Mouse (Mus musculus): Measurements from ENCODE around the gene Ttyh2.
"Not testable (repeated sequence)": the region's sequence is repeated elsewhere in the genome, so short reads cannot be mapped to it uniquely, and the experiment has no call there.

Ttyh2 gene

DNA sequence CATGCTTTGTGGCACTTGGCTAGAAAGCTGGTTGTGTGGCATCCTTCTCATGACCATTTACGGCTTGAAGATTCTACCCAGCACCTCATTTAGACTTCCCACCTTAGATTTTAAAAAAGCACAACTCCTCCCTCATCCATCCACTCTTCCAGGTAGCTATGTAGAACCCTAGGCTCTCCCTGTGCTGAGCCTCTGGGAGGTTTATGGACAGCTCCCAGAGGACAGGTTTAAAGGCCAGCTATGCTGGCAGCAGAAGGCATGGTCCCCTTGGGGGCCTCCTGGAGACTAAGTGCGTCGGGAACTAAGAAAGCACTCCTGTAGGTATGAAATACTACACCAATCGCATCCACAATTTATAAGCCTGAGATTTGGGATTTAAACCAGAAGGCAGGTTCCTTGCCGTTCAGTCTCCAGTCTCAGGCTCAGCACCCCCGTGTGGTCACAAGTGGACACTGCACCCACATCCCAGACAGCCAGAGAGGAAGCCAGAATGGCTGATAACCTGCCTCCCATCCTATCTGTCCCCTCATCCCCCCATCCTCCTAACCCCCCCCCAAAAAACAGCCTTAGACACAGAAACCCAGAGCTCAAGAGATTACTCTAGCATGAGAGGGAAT, 12.4 kb upstream of the Ttyh2 start:
- DNase-seq = peak; percentile 56

DNA sequence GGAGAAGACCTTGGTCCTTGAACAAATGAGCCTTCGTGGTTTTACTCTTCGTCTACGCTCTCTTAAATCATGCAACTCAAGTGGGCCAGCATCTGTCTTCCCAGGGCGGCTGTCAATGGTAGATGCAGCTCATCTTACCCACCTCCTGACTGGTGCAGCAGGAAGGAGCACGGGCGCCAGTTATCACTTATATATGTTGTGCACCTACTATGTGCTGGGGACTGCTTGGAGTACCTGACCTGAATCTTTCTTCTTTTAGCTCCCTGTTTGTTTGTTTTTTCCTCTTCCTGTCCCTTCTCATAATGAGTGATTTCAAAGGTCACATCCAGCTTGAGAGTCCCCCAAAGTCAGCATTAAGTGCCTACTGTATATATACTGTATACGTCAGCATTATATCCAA, 11.1 kb upstream of the Ttyh2 start:
- no peak for DNase-seq

- DNase-seq = no peak
Observed at GRCm38 (mm10) chr11:114665463-114665862, 9.8 kb upstream of the Ttyh2 start.

- DNase-seq = no peak
Observed at GRCm38 (mm10) chr11:114666786-114667185, 8.4 kb upstream of the Ttyh2 start.

DNA sequence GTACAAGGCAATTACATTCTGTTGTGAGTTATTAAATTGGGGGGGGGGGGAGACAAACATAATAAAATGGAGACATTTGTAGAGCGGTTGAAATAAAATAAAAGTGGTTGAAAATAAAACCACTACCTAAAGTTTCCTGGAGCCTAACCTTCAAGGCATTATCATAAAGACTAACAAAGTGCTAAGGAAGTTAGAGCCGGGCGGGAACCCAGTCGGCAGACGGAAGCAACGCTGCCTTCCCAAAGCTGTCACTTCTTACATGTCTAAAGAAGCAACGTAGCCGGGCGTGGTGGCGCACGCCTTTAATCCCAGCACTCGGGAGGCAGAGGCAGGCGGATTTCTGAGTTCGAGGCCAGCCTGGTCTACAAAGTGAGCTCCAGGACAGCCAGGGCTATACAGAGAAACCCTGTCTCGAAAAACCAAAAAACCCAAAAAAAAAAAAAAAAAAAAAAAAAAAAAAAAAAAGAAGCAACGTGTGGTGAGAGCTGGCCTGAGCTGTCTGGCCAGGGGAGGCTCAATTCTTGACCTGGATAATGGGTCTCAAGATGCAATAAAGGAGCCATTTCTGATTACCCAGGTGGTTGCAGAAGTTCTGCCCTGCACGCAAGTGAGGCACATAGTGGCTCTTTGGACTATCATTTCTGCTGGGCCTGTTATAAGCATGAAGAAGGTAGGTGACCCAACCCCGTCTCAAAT, 7.8 kb upstream of the Ttyh2 start:
- DNase-seq = no peak

DNA sequence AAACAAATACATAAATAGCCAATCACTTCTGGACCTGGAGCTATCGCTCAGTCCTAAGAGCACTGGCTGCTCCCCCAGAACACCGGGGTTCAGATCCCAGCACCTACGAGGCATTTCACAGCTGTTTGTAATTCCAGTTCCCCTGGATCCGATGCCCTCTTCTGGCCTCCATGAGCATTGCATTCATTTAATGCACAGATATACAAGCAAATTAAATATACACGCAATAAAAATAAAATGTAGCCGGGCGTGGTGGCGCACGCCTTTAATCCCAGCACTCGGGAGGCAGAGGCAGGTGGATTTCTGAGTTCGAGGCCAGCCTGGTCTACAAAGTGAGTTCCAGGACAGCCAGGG, 7.3 kb upstream of the Ttyh2 start:
- DNase-seq = not testable (repeated sequence)

DNA sequence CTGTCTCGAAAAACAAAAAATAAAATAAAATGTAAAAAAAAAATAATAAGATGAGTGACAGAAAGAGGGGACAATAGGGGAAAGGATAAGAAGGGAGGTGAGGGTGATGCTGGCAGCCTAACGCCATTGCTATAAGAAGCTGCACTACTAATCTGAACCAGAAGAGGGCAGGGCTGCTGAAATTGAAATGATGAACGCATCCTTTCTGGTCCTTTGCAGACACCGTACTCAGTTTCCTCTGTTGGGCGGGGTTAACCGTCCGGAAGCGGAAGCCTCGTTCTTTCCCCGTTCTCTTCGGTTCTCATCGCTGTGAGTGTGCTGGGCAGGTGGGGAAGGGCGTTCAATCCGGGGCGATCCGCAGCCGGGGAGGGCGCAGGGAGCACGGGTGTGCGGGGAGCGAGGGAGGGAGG, 6.9 kb upstream of the Ttyh2 start, which contains the start of gene Rpl38:
Rpl38 (plus strand) TSS at position 224 of the 410 bp plus-strand sequence.
- DNase-seq = peak; percentile 95

DNA sequence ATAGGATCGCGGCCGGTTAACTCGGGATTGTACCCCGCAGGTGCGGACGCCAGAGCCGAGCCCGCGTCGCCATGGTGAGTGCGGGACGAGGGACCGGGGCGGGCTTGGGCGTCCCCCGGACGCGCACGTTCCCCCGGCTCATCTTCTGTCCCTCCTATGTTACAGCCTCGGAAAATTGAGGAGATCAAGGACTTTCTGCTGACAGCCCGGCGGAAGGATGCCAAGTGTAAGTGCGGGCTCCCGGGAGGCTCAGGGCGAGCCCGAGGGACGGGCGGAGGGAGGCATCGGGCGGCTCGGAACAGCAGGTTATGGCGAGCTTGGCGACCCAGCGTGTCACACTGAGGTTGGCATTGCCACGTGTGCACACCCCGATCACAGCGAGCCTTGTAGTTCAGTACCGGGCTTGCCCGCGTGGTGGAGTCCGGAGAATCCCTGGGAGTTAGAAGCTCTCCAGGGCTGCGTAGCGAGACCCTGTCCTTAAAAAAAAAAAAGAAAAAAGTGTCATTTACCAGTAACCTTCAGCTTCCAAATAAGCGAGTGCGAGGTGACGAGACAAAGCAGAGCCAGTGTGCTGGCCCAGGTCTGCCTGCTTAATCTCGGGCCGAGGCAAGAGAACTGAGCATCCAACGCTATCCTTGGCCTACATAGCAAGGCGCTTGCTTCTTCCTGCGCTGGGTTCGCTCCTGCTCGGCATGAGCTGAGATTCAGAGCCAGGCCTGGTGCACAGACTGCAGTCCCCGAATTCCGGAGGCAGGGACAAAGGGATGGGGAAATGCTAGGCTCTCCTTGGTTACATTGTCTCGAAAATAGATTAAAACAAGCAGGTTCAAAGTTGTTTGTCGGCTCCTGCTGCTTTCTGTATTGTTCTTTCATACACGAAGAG, 6.2 kb upstream of the Ttyh2 start:
- peak; percentile 79 for DNase-seq

- DNase-seq = no peak
Observed at GRCm38 (mm10) chr11:114669651-114670168, 5.5 kb upstream of the Ttyh2 start.

DNA sequence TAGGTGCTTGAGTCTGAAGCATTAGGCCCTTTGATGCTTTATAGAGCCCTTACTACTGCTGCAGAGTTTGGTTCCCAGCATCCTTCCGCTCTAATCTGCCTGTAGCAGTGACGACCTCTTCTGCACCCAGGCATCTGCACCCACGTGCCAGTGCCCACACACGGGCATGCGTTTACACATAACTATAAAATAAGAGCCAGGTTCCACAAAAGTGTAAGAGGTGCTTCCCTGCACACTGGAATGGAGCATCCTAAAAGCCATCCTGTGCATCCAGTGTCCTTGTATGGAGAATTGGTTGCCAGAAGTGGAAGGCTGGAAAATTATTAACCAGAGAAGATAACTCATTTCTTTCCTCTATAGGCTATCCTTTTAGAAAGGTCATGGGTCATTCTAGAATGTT, 4.1 kb upstream of the Ttyh2 start:
- no peak for DNase-seq

- DNase-seq = peak; percentile 34
Observed at GRCm38 (mm10) chr11:114672794-114673718, 2.2 kb upstream of the Ttyh2 start.

DNA sequence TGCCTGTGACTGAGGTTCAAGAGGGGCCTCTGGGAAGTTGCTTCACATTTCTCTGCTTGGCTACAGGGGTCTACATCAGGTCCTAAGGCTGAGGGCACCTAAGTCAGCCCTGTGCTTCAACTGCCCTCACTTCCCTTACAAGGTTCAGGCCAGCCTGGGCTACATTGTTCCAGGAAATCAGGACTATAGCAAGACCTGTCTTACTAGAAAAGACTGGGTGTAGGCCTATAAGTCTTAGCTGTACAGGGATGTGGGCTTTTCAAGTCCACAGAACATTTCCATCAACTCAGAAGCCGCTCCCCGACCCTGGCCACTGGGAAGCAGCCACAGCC, 1.5 kb upstream of the Ttyh2 start:
- DNase-seq = no peak

DNA sequence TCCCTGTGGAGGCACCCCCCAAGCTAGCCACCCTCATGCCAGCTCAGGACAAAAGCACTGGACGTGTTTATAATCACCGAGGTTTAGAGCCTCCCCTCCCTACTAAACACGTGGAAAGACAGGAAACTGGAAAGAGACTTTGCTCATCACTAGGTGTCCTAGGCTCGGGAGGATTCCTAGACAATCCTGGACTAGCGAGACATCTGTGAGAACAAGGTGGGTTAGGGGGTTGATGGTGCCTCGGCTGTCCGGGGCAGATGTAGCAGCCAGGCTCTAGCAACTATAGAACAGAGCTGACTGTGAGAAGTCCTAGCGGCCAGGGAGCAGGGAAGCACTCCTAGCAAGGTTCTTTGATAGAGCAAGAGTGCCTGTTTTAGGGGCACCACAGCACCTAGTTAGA, 1.1 kb upstream of the Ttyh2 start:
- no peak for DNase-seq

DNA sequence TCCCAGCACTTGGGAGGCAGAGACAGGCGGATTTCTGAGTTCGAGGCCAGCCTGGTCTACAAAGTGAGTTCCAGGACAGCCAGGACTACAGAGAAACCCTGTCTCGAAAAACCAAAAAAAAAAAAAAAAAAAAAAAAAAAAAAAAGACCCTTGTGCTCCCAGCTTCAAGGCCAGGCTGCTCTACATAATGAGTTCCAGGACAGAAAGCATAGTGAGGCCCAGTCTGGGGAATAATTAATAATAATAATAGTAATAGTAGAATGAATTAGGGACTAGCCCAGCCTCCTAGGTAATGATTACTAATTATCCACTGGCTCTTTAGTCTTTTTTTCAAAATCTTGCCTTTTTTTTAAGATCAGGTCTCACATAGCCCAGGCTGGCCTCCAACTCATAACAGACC, 435 bp upstream of the Ttyh2 start:
- DNase-seq = not testable (repeated sequence)

GRCm38 (mm10) chr11:114675826-114676401, 683 bp downstream of the Ttyh2 start:
- peak; percentile 51 for DNase-seq

DNA sequence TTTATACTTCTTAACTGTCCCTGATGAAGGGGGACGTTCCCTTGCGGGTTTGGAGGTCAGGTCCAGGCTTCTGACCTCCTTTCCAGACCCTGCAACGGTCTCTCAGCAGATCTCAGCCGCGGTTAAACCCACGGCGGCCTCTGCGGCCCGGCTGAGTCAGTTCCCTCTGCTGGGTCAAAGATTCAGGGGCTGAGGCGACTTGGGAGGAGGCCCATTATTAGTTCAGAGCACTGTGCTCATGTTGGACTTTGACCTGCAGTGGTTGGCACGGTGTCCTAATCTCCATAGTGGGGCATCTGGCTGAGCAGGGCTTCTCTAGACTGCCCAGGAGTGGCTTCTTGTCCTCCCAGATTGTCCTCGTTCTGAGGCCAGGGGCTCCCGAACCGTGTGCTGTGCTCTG, 1.2 kb downstream of the Ttyh2 start:
- no peak for DNase-seq

DNA sequence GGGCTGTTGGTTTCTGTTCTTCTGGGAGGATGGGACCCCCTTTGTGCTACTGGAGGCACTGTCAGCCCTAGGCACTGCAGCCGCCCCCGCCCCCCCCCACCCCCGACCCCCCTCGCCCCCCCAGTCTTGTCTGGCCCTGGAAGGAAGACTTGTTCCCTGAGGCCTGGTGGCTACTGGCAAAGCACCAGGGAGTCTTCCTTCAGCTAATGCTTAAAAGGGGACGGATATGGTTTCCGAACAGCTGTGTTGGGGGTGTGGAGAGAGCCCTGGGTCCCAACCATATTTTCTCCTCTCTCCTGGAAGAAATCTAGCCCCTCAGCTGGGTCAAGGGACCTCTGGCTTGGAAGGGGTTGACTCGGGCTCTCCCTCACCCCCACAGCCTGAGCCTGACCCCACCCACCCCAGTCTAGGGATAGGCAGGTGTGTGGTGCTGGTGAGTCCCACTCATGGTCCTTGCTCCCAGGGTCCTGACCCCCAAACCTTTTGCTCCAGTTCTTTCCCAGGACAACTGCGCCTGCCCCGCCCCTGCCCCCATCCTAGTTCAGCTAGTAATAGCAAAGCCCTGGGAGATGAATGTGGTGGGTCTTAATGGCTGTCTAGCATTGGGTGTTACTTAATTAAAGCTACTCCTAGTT, 1.8 kb downstream of the Ttyh2 start:
- no peak for DNase-seq

- DNase-seq = no peak
Observed at GRCm38 (mm10) chr11:114679582-114679981, 4.4 kb downstream of the Ttyh2 start.

- no peak for DNase-seq
Observed at GRCm38 (mm10) chr11:114680291-114680690, 5.1 kb downstream of the Ttyh2 start.

DNA sequence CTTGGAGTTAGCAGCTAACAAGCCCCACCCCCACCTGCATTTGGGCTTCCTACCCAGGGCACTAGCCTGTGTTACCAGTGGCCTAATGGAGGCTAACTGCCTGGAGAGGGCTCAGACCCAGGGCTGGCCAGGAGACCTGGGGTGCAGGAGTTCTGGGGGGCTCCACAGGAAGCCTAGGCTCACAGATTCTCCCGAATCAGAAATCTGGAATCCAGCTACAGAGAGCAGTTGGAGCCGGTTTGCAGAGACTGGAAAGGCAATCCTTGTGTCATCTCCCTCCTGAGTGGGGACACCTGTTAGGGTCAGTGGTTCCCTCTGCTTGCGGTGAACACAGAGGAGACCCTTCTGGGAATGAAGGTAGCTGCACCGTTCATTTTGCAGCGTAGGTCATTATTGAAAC, 5.8 kb downstream of the Ttyh2 start:
- DNase-seq = no peak

DNA sequence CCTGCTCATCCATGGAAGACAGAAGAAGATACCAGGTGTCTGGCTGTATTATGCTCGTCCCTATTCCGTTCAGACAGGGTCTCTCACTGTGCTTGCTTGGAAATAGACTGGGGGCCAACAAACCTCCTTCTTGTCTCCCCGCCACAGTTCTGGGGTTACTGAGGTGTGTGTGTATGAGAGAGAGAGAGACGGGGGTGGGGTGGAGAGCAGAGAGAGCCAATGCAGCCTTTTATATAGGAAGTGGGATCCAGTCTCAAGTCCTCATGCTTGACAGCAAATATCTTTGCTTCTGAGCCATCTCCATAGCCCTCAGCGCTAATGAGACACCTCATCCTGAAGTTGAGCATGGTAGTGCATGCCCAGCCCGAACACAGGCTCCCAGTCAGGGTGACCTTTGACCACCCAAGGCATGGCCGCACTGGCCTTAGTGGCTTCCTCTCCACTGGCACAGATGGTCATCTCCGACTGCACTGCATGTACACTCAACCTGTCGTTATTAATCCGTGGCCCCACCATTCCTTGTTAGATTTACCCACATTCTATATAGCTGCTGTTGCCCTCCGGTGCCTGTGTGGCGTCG, 7.2 kb downstream of the Ttyh2 start:
- DNase-seq = no peak

Measured in right cerebral cortex, adult 18-20 months (tissue).